Mouse (Mus musculus): ENCODE measurements at regions not wholly inside any gene's neighbourhood (a gene's known extent, or its start where the extent isn't known, plus 50 kb on each side); places are given as distances from the start of the nearest gene placed in this dataset.

GRCm38 (mm10) chr5:90164434-90164833 is 59.4 kb downstream of the Cox18 start:
- no peak for DNase-seq (ENCODE audit: low spot score in 2 of 2)

- DNase-seq (ENCODE audit: low spot score in 2 of 2): no peak
Observed at GRCm38 (mm10) chr5:90163033-90163859, 60.6 kb downstream of the Cox18 start.

- no peak for DNase-seq (ENCODE audit: low spot score in 2 of 2)
Observed at GRCm38 (mm10) chr5:90160281-90160680, 63.5 kb downstream of the Cox18 start.

- no peak for DNase-seq (ENCODE audit: low spot score in 2 of 2)
Observed at GRCm38 (mm10) chr5:90156522-90156921, 67.3 kb downstream of the Cox18 start.

- DNase-seq (ENCODE audit: low spot score in 2 of 2): no peak
Observed at GRCm38 (mm10) chr5:90149611-90150532, 73.9 kb downstream of the Cox18 start.

- no peak for DNase-seq (ENCODE audit: low spot score in 2 of 2)
Observed at GRCm38 (mm10) chr5:90135971-90136370, 87.8 kb downstream of the Cox18 start.

- DNase-seq (ENCODE audit: low spot score in 2 of 2): no peak
Observed at GRCm38 (mm10) chr5:90107036-90107435, 116.8 kb downstream of the Cox18 start.

GRCm38 (mm10) chr5:90104672-90105071 is 119.1 kb downstream of the Cox18 start:
- no peak for DNase-seq (ENCODE audit: low spot score in 2 of 2)

GRCm38 (mm10) chr5:90088541-90088940 is 135.3 kb downstream of the Cox18 start:
- DNase-seq (ENCODE audit: low spot score in 2 of 2): no peak

GRCm38 (mm10) chr5:90086491-90086890 is 137.3 kb downstream of the Cox18 start:
- DNase-seq (ENCODE audit: low spot score in 2 of 2): no peak

- DNase-seq (ENCODE audit: low spot score in 2 of 2): no peak
Observed at GRCm38 (mm10) chr5:90077025-90077536, 146.7 kb downstream of the Cox18 start.

GRCm38 (mm10) chr5:90075629-90076349 is 148.0 kb downstream of the Cox18 start:
- DNase-seq (ENCODE audit: low spot score in 2 of 2): no peak

GRCm38 (mm10) chr5:90071806-90072205 is 152.0 kb downstream of the Cox18 start:
- no peak for DNase-seq (ENCODE audit: low spot score in 2 of 2)

GRCm38 (mm10) chr5:90068601-90069000 is 155.2 kb downstream of the Cox18 start:
- DNase-seq (ENCODE audit: low spot score in 2 of 2): no peak

- DNase-seq (ENCODE audit: low spot score in 2 of 2): no peak
Observed at GRCm38 (mm10) chr5:90067817-90068216, 156.0 kb downstream of the Cox18 start.

- DNase-seq (ENCODE audit: low spot score in 2 of 2): no peak
Observed at GRCm38 (mm10) chr5:90065884-90066615, 157.8 kb downstream of the Cox18 start.

GRCm38 (mm10) chr5:90055686-90056085 is 168.1 kb downstream of the Cox18 start:
- no peak for DNase-seq (ENCODE audit: low spot score in 2 of 2)

- no peak for DNase-seq (ENCODE audit: low spot score in 2 of 2)
Observed at GRCm38 (mm10) chr5:90052516-90052915, 169.4 kb upstream of the Adamts3 start.

- DNase-seq (ENCODE audit: low spot score in 2 of 2): no peak
Observed at GRCm38 (mm10) chr5:90049856-90050255, 166.7 kb upstream of the Adamts3 start.

- DNase-seq (ENCODE audit: low spot score in 2 of 2): no peak
Observed at GRCm38 (mm10) chr5:90042781-90043180, 159.6 kb upstream of the Adamts3 start.

- no peak for DNase-seq (ENCODE audit: low spot score in 2 of 2)
Observed at GRCm38 (mm10) chr5:90033103-90033502, 150.0 kb upstream of the Adamts3 start.

Data from right cerebral cortex, postnatal 36 days (tissue).